Mouse (Mus musculus): ENCODE results near the gene Zbtb9. TPM values are rescaled to one million over a fixed set of nuclear protein-coding genes. Genes with fewer than 3 reads are reported as not detected.
A peak's percentile ranks its signal among the peaks of the same experiment; 100 is the strongest.
"Not testable (repeated sequence)": the region's sequence is repeated elsewhere in the genome, so short reads cannot be mapped to it uniquely, and the experiment has no call there.

Zbtb9 gene
- polyA plus RNA-seq, 1 experiment from 2014 or later = 10.3 TPM

DNA sequence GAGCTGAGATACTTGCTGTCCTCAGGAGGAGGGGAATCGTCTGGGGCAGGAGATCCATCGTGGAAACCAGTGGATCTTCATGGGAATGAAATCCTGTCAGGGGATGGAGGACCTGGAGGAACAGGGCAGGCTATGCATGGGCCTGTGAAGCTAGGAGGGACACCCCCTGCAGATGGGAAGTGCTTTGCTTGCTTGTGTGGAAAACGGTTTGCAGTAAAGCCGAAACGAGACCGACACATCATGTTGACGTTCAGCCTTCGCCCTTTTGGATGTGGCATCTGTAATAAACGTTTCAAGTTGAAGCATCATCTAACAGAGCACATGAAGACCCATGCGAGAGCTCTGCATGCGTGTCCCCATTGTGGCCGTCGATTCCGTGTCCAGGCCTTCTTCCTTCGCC lies 1.6 kb downstream of the Zbtb9 start:
- Histone ChIP-seq H3K4me1 (replicated peaks) (peaks cover 31% of the 10 kb centered on the region), H3K9ac (no peak overlapping the region), H3K4me2 (0 out of 2 replicates have a peak overlapping the region, but pooled peaks have one; percentile 91), H3K4me3 (no peak overlapping the region), H3K36me3 (peaks cover 61% of the 10 kb centered on the region), H3K27me3 (replicated peaks) (no peaks in the 10 kb centered on the region), H3K27ac (ENCODE audit: poor library complexity, severe bottlenecking) (no peak overlapping the region), H3K9me3 (replicated peaks) (no peaks in the 10 kb centered on the region)
- 90% methylated on average over 15 of the region's 15 CpGs for WGBS
- no peak for ATAC-seq (ENCODE audit: insufficient number of reproducible peaks, low FRiP score)

DNA sequence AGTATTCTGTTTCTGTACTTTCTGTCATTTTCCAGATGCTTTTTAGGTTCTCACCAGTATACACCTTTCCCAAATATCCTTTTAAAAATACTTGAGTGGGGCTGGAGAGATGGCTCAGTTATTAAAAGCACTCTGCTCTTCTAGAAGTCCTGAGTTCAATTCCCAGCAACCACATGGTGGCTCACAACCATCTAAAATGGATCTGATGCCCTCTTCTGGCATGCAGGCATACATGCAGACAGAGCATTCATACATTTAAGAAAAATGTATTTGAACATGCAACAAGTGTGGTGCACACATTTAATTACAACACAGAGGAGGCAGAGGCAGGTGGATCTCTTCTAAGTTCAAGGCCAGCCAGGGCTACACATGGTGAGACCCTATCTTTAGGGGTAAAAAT lies 2.4 kb downstream of the Zbtb9 start:
- H3K27me3 ChIP-seq (replicated peaks) = no peaks in the 10 kb centered on the region
- no peak overlapping the region for H3K27ac ChIP-seq (ENCODE audit: poor library complexity, severe bottlenecking)
- H3K4me1 ChIP-seq (replicated peaks) = peaks cover 31% of the 10 kb centered on the region
- H3K4me3 ChIP-seq = no peak overlapping the region
- no peak overlapping the region for H3K9ac ChIP-seq
- H3K9me3 ChIP-seq (replicated peaks) = no peaks in the 10 kb centered on the region
- ATAC-seq (ENCODE audit: insufficient number of reproducible peaks, low FRiP score) = no peak
- H3K36me3 ChIP-seq = peaks cover 65% of the 10 kb centered on the region
- H3K4me2 ChIP-seq = no peak overlapping the region

DNA sequence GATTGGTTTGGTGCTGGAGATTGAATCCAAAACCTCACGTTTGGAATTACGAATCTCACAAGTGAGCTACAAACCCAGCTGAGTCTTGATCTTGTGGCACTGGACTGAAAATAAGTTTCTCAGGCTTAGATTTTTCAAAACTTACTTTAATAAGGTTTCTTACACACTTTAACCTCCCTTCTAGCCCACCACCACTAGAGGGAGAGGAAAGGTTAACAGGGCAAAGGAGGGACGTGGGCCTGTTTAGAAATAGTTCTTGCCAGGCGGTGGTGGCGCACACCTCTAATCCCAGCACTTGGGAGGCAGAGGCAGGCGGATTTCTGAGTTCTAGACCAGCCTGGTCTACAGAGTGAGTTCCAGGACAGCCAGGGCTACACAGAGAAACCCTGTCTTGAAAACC lies 4.4 kb downstream of the Zbtb9 start:
- H3K9ac ChIP-seq; H3K9me3 ChIP-seq (replicated peaks); ATAC-seq (ENCODE audit: insufficient number of reproducible peaks, low FRiP score); H3K27me3 ChIP-seq (replicated peaks); H3K27ac ChIP-seq (ENCODE audit: poor library complexity, severe bottlenecking); H3K4me3 ChIP-seq; H3K4me2 ChIP-seq: not testable (repeated sequence)
- Histone ChIP-seq H3K4me1 (replicated peaks) (peaks cover 25% of the 10 kb centered on the region), H3K36me3 (peaks cover 57% of the 10 kb centered on the region)
- 94% methylated on average over 6 of the region's 6 CpGs for WGBS

DNA sequence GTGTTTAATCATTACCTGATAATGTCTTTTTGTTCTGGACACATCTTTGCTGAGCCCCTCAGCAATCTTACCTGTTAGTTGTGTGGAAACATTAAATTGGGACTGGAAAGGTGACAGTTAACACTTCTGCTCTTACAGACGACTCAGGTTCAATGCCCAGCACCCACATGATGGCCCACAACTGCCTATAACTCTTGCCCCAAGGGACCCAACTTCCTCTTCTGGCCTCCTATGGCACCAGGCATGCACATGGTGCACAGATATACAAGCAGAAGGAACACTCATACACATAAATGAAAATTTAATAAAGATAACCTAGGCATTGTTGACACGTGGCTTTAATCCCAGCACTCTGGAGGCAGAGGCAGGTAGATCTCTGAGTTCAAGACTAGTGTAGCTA lies 6.5 kb downstream of the Zbtb9 start:
- no peak overlapping the region for H3K4me2 ChIP-seq
- peaks cover 14% of the 10 kb centered on the region for H3K4me1 ChIP-seq (replicated peaks)
- peaks cover 54% of the 10 kb centered on the region for H3K36me3 ChIP-seq
- H3K9ac ChIP-seq = no peak overlapping the region
- no peaks in the 10 kb centered on the region for H3K27me3 ChIP-seq (replicated peaks)
- H3K4me3 ChIP-seq = no peak overlapping the region
- H3K27ac ChIP-seq (ENCODE audit: poor library complexity, severe bottlenecking) = no peak overlapping the region
- no peak for ATAC-seq (ENCODE audit: insufficient number of reproducible peaks, low FRiP score)
- no peaks in the 10 kb centered on the region for H3K9me3 ChIP-seq (replicated peaks)
- WGBS = 79% methylated on average over 2 of the region's 2 CpGs

DNA sequence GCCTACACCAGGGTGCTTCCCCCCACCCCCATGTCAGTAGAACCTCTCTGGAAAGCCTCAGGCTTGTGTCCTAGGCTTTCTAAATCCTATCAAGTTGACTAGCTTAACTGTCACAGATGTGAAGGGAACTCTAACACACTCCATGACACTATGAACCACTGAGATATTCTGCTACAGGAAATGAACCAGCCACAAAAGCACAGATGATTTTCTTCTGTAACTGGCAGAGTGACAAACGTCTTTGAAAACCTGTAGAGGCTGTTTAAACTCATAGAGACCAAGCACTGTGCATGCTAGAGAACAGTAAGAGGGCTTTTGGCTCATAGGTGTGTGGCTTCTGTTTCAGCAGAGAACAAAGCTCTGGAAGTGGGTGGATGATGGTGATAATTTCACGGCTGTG lies 8.1 kb downstream of the Zbtb9 start:
- H3K36me3 ChIP-seq = peaks cover 38% of the 10 kb centered on the region
- H3K4me2 ChIP-seq = no peak overlapping the region
- no peak for ATAC-seq (ENCODE audit: insufficient number of reproducible peaks, low FRiP score)
- no peak overlapping the region for H3K9ac ChIP-seq
- no peaks in the 10 kb centered on the region for H3K9me3 ChIP-seq (replicated peaks)
- no peak overlapping the region for H3K27ac ChIP-seq (ENCODE audit: poor library complexity, severe bottlenecking)
- H3K27me3 ChIP-seq (replicated peaks) = no peaks in the 10 kb centered on the region
- peaks cover 6% of the 10 kb centered on the region; the same call in 1 of the 2 replicates for H3K4me1 ChIP-seq (replicated peaks)
- H3K4me3 ChIP-seq = no peak overlapping the region
- WGBS = 53% methylated on average over 2 of the region's 2 CpGs

DNA sequence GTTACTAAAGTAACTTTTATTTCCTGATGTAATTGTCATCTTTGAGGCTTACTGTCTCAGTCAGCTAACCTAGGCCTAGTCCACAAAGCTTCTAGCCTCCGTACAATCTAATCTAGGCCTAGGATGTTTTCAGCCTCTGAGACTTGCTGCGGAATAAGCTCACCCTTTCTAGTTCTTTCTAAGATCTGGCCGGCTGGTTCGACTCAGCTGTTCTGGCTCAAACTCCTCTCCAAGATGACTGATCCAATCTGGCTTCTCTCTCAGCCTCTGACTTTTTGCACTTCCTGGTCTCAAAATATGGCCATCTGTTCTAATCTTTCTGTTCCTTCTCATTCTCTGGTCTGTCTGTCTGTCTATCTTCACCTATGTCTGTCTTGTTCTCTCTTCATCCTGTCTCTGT lies 10.4 kb downstream of the Zbtb9 start:
- no peak overlapping the region for H3K9ac ChIP-seq
- peaks cover 16% of the 10 kb centered on the region for H3K36me3 ChIP-seq
- no peaks in the 10 kb centered on the region for H3K27me3 ChIP-seq (replicated peaks)
- H3K4me1 ChIP-seq (replicated peaks) = peaks cover 6% of the 10 kb centered on the region; the same call in 1 of the 2 replicates
- no peak overlapping the region for H3K4me2 ChIP-seq
- ATAC-seq (ENCODE audit: insufficient number of reproducible peaks, low FRiP score) = no peak
- no peaks in the 10 kb centered on the region; the same call in 1 of the 2 replicates for H3K9me3 ChIP-seq (replicated peaks)
- H3K4me3 ChIP-seq = no peak overlapping the region
- no peak overlapping the region for H3K27ac ChIP-seq (ENCODE audit: poor library complexity, severe bottlenecking)
- WGBS = 89% methylated on average over 4 of the region's 4 CpGs

DNA sequence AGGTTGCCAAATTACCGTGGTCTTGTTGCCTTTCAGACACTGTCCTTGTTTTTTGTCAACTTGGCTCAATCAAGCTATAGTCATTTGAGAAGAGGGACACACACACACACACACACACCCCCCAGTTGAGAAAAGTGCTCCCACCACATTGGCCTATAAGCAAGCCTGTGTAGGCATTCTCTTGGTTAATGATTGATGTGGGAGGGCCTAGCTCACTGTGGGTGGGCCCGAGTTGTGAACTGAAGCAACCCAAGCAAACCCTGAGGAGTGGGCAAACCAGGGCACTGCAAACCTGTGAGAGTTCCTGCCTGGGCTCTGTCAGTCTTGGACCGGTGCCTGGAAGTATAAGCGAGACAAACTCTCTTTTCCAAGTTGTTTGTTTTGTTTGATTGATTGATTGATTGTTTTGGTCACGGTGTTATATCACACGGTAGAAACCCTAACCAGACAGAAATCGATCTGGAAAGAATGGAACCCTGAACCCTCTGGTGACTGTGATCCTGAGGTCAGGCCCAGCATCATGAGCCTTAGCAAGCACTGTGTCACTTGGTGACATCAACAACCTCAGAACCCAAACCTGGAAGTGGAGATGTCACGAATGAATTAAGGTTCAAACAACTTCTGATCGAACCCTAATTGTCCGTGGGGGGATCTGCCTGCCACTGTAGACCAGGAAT lies 12.7 kb downstream of the Zbtb9 start:
- no peak for ATAC-seq (ENCODE audit: insufficient number of reproducible peaks, low FRiP score)
- Histone ChIP-seq H3K27ac (ENCODE audit: poor library complexity, severe bottlenecking) (no peak overlapping the region), H3K4me1 (replicated peaks) (peaks cover 6% of the 10 kb centered on the region; the same call in 1 of the 2 replicates), H3K9me3 (replicated peaks) (no peaks in the 10 kb centered on the region; the same call in 1 of the 2 replicates), H3K27me3 (replicated peaks) (no peaks in the 10 kb centered on the region), H3K36me3 (no peaks in the 10 kb centered on the region; the same call in 1 of the 2 replicates), H3K4me2 (no peak overlapping the region), H3K9ac (no peak overlapping the region), H3K4me3 (no peak overlapping the region)
- 85% methylated on average over 10 of the region's 10 CpGs for WGBS

DNA sequence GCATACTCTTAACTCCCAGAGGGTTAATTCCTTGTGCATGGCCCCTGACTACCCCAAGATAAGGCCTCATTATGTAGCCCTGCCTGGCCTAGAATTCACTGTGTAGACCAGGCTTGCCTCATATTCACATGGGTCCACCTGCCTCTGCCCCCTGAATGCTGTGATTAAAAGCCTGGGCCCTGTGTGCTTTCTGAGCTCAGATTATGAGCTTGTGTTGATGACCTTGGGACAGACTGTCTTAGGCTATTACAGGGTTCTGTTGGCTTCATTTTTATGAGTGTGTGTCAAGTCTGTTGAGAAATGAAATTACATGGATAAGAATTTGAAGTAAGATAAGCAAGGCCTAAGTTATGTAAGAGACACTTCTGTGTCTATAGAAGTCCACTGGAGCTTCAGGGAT lies 17.6 kb downstream of the Zbtb9 start:
- Histone ChIP-seq H3K36me3 (no peaks in the 10 kb centered on the region), H3K4me3 (no peak overlapping the region), H3K9ac (no peak overlapping the region), H3K9me3 (replicated peaks) (no peaks in the 10 kb centered on the region; the same call in 1 of the 2 replicates), H3K27me3 (replicated peaks) (no peaks in the 10 kb centered on the region), H3K4me1 (replicated peaks) (peaks cover 14% of the 10 kb centered on the region), H3K27ac (ENCODE audit: poor library complexity, severe bottlenecking) (no peak overlapping the region), H3K4me2 (no peak overlapping the region)
- no peak for ATAC-seq (ENCODE audit: insufficient number of reproducible peaks, low FRiP score)

DNA sequence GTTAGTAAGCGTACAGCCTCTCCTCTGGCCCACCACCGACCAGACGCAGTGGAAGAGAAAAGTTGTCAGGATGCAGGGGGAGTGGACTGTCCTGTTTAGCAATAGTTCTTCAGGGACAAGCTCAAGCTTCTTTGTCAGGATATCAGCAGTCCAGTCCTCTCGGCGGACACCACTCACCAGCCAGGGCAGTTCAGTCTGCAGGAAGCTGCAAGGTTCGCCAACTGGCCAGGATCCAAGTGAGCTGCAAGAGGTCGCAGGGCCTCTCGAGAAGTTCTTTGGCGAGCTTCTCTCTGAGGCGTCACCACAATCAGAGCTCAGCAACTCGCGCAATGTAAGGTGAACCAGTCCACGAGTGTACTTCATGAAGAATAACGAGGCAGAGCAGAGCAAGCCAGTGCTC lies 21.4 kb downstream of the Zbtb9 start:
- no peak overlapping the region for H3K4me3 ChIP-seq
- H3K9ac ChIP-seq = no peak overlapping the region
- H3K4me1 ChIP-seq (replicated peaks) = peaks cover 24% of the 10 kb centered on the region
- 58% methylated on average over 14 of the region's 14 CpGs for WGBS
- H3K27me3 ChIP-seq (replicated peaks) = no peaks in the 10 kb centered on the region
- H3K9me3 ChIP-seq (replicated peaks) = no peaks in the 10 kb centered on the region
- no peaks in the 10 kb centered on the region for H3K36me3 ChIP-seq
- H3K4me2 ChIP-seq = no peak overlapping the region
- peak overlapping the region; percentile 6; the same call in 1 of the 2 replicates for H3K27ac ChIP-seq (ENCODE audit: poor library complexity, severe bottlenecking)
- no peak for ATAC-seq (ENCODE audit: insufficient number of reproducible peaks, low FRiP score)

DNA sequence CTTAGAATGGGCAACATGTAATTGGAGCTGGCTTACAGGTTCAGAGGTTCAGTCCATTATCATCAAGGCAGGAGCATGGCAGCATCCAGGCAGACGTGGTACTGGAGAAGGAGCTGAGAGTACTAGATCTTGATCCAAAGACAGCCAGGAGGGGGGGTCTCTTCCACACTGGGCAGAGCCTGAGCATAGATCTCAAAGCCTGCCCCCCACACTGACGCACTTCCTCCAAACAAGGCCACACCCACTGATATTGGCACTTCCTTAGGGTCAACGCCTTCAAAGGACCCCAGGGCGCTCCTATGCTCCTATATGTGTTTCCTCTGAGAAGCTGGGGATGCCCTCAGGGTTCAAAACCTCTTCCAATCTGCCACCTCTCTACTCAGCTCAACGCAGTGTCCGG lies 22.0 kb downstream of the Zbtb9 start:
- H3K4me2 ChIP-seq = no peak overlapping the region
- H3K9me3 ChIP-seq (replicated peaks) = no peaks in the 10 kb centered on the region
- no peaks in the 10 kb centered on the region for H3K27me3 ChIP-seq (replicated peaks)
- peak overlapping the region; percentile 6; the same call in 1 of the 2 replicates for H3K27ac ChIP-seq (ENCODE audit: poor library complexity, severe bottlenecking)
- peaks cover 27% of the 10 kb centered on the region for H3K4me1 ChIP-seq (replicated peaks)
- WGBS = 71% methylated on average over 6 of the region's 6 CpGs
- H3K9ac ChIP-seq = no peak overlapping the region
- H3K4me3 ChIP-seq = no peak overlapping the region
- ATAC-seq (ENCODE audit: insufficient number of reproducible peaks, low FRiP score) = no peak
- no peaks in the 10 kb centered on the region for H3K36me3 ChIP-seq

DNA sequence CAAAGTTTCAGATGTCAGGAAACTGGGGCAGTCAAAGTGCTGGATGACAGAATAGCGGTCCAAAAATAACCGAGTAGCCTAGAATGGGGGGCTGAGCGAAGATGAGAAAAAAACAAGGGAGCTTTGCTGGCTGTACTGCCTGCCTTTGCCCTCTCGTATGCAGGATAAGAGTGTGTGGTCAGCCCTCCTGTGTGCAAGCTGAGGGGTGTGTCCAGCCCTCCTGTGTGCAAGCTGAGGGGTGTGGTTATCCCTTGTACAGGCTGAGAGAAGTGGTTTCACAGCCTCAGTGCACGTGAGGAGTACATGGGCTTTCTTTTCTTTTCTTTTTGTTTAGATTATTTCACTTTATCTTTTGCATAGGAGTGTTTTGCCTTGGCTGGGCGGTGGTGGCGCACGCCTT lies 22.6 kb downstream of the Zbtb9 start:
- H3K27ac ChIP-seq (ENCODE audit: poor library complexity, severe bottlenecking) = no peak overlapping the region

DNA sequence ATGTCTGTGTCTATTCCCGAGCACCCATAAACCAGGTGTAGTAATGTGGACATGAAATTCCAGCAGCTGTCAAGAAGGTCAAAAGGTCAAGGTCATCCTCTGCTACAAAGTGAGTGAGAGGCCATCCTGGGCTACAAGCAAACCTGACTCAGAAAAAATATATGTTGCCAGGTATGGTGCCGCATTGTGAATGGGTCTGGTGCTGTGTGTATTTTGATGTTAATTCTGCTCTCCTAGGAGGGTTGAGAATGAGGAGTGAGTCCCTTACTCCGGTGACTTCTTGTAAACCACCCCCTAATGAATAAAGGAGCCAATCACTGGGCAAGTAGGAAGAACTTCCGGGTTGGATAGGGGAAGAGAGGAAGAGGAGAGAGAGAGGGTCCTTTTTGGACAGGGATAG lies 24.7 kb downstream of the Zbtb9 start:
- no peak for ATAC-seq (ENCODE audit: insufficient number of reproducible peaks, low FRiP score)
- no peaks in the 10 kb centered on the region for H3K36me3 ChIP-seq
- peaks cover 32% of the 10 kb centered on the region for H3K4me1 ChIP-seq (replicated peaks)
- H3K27me3 ChIP-seq (replicated peaks) = no peaks in the 10 kb centered on the region
- H3K27ac ChIP-seq (ENCODE audit: poor library complexity, severe bottlenecking) = no peak overlapping the region
- H3K9me3 ChIP-seq (replicated peaks) = no peaks in the 10 kb centered on the region
- H3K4me2 ChIP-seq = no peak overlapping the region
- WGBS = 63% methylated on average over 4 of the region's 4 CpGs
- H3K9ac ChIP-seq = no peak overlapping the region
- no peak overlapping the region for H3K4me3 ChIP-seq

More for the DNA sequence above, 22.6 kb downstream of the Zbtb9 start:
- Histone ChIP-seq H3K4me1 (replicated peaks) (peaks cover 32% of the 10 kb centered on the region), H3K27me3 (replicated peaks) (no peaks in the 10 kb centered on the region), H3K9ac (no peak overlapping the region), H3K4me3 (no peak overlapping the region), H3K36me3 (no peaks in the 10 kb centered on the region), H3K4me2 (no peak overlapping the region), H3K9me3 (replicated peaks) (no peaks in the 10 kb centered on the region)
- 57% methylated on average over 8 of the region's 8 CpGs for WGBS
- ATAC-seq (ENCODE audit: insufficient number of reproducible peaks, low FRiP score) = no peak

All from heart, embryonic 12.5 days (tissue).